Mouse (Mus musculus) lung, embryonic 16.5 days (tissue): ENCODE results near the gene Mboat7. TPM values are rescaled to one million over a fixed set of nuclear protein-coding genes. Genes with fewer than 3 reads are reported as not detected.
"Not testable (repeated sequence)": the region's sequence is repeated elsewhere in the genome, so short reads cannot be mapped to it uniquely, and the experiment has no call there.

Source experiments
- ATAC-seq: fragments of 200-750 bp; cut with Nextera tagmentation; 2 replicates; pipeline ENCODE4 v1.8.0; 2017; ENCODE audit warnings: low read depth, mild to moderate bottlenecking, moderate library complexity
- H3K27ac ChIP-seq: fragments of 300-500 bp; sonication (generic); 2 replicates; pipeline ENCODE4 v1.5.1; 2014; ENCODE audit warnings: mild to moderate bottlenecking, control low read depth, low read length
- H3K27me3 ChIP-seq: fragments of 300-500 bp; sonication (generic); 2 replicates; pipeline ENCODE4 v1.6.1; 2014; ENCODE audit warnings: low read depth, low read length, mixed read lengths; ENCODE audit not compliant: control insufficient read depth, insufficient read depth
- H3K36me3 ChIP-seq: fragments of 300-500 bp; sonication (generic); 2 replicates; pipeline ENCODE4 v1.6.1; 2014; ENCODE audit warnings: low read length; ENCODE audit not compliant: control insufficient read depth, insufficient read depth
- H3K4me1 ChIP-seq: fragments of 300-500 bp; sonication (generic); replicated peaks from 2 replicates; pipeline ENCODE4 v1.6.1; 2014; ENCODE audit warnings: low read length, mixed read lengths; ENCODE audit not compliant: control insufficient read depth, insufficient read depth
- H3K4me2 ChIP-seq: fragments of 300-500 bp; sonication (generic); 2 replicates; pipeline ENCODE4 v1.6.1; 2014; ENCODE audit warnings: low read depth, low read length, control low read depth
- H3K4me3 ChIP-seq: fragments of 300-500 bp; sonication (generic); 2 replicates; pipeline ENCODE4 v1.5.1; 2014; ENCODE audit warnings: mild to moderate bottlenecking, low read length, control low read depth
- H3K9ac ChIP-seq: fragments of 300-500 bp; sonication (generic); 2 replicates; pipeline ENCODE4 v1.6.1; 2014; ENCODE audit warnings: low read length, control low read depth
- H3K9me3 ChIP-seq: fragments of 300-500 bp; sonication (generic); 2 replicates; pipeline ENCODE4 v1.6.1; 2016; ENCODE audit warnings: low read length; ENCODE audit not compliant: control insufficient read depth
- WGBS: fragments of 180-500 bp; shearing (Covaris S2); extraction: QIAGEN DNeasy Blood & Tissue Kit; methylation state at CpG from one replicate; pipeline ENCODE4 v1.1.7; 2014; 5-methylcytosine and 5-hydroxymethylcytosine counted together
- polyA plus RNA-seq: library from polyadenylated mRNA; unstranded; fragments of >200 nt; fragmentation: Nextera tagmentation; extraction: Ambion mirVana; gene quantifications from 2 replicates; pipeline ENCODE4 v1.2.1, GENCODE M21; 2015

Gene Mboat7
- polyA plus RNA-seq = 47.0 and 51.3 TPM in 2 replicates

DNA sequence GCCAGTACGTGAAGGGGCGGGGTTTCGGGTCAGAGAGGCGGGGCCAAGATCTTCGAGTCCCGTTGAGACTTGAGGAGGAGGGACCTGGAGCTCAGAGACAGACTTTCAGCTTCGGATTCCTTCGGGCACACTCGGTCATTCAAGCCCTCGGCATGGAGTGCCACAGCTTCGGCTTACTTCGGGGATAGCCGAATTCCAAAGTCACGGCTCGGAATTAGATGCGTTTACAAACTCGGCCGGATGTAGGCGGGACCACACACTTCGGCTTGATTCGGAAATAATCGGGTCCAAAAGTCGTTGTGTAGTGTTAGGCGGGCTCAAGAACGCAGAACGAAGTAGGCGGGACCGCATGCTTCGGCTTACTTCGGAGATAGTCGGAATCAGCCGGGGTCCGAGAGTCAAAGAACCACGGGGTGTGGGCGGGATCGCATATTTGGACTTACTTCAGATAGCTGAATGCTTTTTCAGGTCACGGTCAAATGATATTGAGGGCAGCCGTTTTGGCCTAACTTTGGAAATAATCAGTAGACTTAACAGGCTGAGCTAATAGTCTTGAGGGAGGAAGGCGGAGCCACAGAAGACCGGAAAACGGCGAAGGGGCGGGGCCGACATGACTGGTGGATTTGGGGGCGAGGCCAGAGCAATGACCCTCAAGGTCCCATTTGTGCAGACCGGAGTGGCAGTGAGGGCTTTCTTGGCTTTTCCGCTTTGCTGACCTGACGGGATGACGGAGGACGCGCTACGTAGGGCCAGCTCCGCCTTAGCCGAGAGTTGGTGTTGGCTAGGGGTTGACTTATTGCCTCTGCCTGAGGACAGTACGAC is at the start of gene Mboat7:
TSS of gene Mboat7 (minus strand) at position 537 of the 822 bp plus-strand sequence.
- Histone ChIP-seq H3K4me1 (peaks cover 17% of the 10 kb centered on the region), H3K4me3 (peak within 1 kb of the TSS; percentile 83), H3K4me2 (peak within 1 kb of the TSS; percentile 85), H3K27ac (peak within 1 kb of the TSS; percentile 98), H3K9ac (peak within 1 kb of the TSS; percentile 96), H3K27me3 (no peaks in the 10 kb centered on the region), H3K36me3 (peaks cover 16% of the 10 kb centered on the region), H3K9me3 (no peaks in the 10 kb centered on the region)
- under 1% methylated on average over 55 of the region's 55 CpGs for WGBS
- peak; percentile 90 for ATAC-seq

DNA sequence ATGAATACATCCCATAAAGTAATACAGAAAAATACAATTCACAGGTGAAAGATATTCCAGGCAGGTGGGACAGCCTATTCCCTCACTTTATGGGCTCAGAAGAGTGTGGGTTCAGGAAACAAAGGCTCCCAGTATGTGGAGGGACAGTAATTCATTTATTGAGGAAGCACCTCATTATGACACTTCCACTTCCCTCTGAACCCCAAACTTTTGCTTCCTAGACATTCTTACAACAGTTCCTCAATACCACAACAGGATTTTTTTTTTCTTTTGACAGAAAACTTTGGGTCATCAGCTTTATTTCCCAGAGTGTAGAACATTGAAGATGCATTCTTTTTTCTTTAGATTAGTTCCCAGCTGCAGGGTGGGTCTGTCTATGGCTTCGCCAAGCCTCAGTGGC is 39.4 kb upstream of the Mboat7 start:
- not testable (repeated sequence) for H3K9ac ChIP-seq, ATAC-seq, H3K4me1 ChIP-seq, H3K27ac ChIP-seq, H3K9me3 ChIP-seq, H3K4me2 ChIP-seq, H3K27me3 ChIP-seq, H3K36me3 ChIP-seq, H3K4me3 ChIP-seq
- WGBS = no CpG with 5 or more reads among the region's 1 CpGs

DNA sequence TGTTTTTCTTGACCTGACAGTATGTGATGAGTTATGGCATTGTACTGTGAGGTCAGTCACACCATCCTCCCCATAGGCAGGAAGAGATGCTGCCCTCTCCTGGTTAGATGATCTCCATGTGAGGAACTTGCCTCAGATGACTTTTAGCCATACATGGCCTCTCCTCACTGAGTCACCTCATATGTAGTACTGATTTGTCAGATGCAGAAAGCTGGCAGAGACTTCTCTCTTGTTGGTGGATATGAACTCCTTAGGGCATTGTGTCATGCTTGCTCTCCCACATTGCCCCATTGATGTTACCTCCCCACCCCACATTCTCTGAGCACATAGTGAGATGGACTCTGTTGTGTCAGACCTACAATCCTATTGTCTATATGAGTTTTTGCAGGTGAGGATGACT is 32.1 kb upstream of the Mboat7 start:
- H3K4me1 ChIP-seq, H3K4me3 ChIP-seq, H3K27ac ChIP-seq, H3K9ac ChIP-seq, H3K36me3 ChIP-seq, H3K27me3 ChIP-seq, ATAC-seq, H3K4me2 ChIP-seq, H3K9me3 ChIP-seq: not testable (repeated sequence)

DNA sequence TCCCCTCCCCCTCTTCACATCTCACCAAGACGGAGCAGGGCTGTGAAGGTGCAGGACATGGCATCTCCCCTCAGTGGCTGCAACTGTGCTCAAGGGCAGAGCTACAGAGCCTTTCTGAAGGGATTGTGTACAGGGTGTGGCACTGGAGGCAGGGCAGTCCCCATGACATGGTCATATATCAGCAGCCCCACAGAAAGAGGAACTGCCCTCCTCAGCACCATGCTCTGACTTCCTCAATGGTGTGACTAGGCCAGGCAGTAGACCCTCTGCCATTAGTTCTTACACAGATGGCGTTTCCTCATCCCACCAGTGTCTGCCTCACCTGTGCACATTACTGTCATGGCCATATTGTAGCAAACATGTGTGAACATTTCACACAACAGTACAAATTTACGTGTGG is 26.9 kb upstream of the Mboat7 start, which contains the start of gene Pirb:
TSS of gene Pirb (minus strand) at position 124 of the 400 bp plus-strand sequence.
- not testable (repeated sequence) for H3K27ac ChIP-seq, ATAC-seq, H3K9me3 ChIP-seq, H3K4me1 ChIP-seq, H3K36me3 ChIP-seq, H3K9ac ChIP-seq, H3K27me3 ChIP-seq, H3K4me2 ChIP-seq, H3K4me3 ChIP-seq
- 60% methylated on average over 1 of the region's 3 CpGs for WGBS

- no peaks in the 10 kb centered on the region for H3K9me3 ChIP-seq
- 11% methylated on average over 1 of the region's 1 CpGs for WGBS
- H3K27me3 ChIP-seq = no peaks in the 10 kb centered on the region
- no peak for ATAC-seq
- H3K4me1 ChIP-seq = no peaks in the 10 kb centered on the region
- no peak overlapping the region for H3K9ac ChIP-seq
- H3K4me3 ChIP-seq = no peak overlapping the region
- no peak overlapping the region for H3K4me2 ChIP-seq
- no peak overlapping the region for H3K27ac ChIP-seq
- H3K36me3 ChIP-seq = no peaks in the 10 kb centered on the region
Measured at GRCm38 (mm10) chr7:3715249-3715648, 21.9 kb upstream of the Mboat7 start.

GRCm38 (mm10) chr7:3712264-3712942 is 19.1 kb upstream of the Mboat7 start:
- Histone ChIP-seq H3K4me3 (no peak overlapping the region), H3K27ac (no peak overlapping the region), H3K36me3 (peaks cover 6% of the 10 kb centered on the region), H3K4me1 (no peaks in the 10 kb centered on the region), H3K9me3 (no peaks in the 10 kb centered on the region), H3K4me2 (no peak overlapping the region), H3K27me3 (no peaks in the 10 kb centered on the region), H3K9ac (no peak overlapping the region)
- 0 out of 2 replicates have a peak, but pooled peaks have one; percentile 23 for ATAC-seq
- 27% methylated on average over 5 of the region's 5 CpGs for WGBS

- no peak overlapping the region for H3K4me3 ChIP-seq
- H3K4me2 ChIP-seq = no peak overlapping the region
- no peak overlapping the region for H3K9ac ChIP-seq
- 48% methylated on average over 1 of the region's 1 CpGs for WGBS
- no peaks in the 10 kb centered on the region for H3K9me3 ChIP-seq
- H3K4me1 ChIP-seq = peaks cover 17% of the 10 kb centered on the region
- H3K27ac ChIP-seq = no peak overlapping the region
- peaks cover 25% of the 10 kb centered on the region for H3K36me3 ChIP-seq
- H3K27me3 ChIP-seq = no peaks in the 10 kb centered on the region
- ATAC-seq = no peak
Measured at GRCm38 (mm10) chr7:3709000-3709399, 15.7 kb upstream of the Mboat7 start.

DNA sequence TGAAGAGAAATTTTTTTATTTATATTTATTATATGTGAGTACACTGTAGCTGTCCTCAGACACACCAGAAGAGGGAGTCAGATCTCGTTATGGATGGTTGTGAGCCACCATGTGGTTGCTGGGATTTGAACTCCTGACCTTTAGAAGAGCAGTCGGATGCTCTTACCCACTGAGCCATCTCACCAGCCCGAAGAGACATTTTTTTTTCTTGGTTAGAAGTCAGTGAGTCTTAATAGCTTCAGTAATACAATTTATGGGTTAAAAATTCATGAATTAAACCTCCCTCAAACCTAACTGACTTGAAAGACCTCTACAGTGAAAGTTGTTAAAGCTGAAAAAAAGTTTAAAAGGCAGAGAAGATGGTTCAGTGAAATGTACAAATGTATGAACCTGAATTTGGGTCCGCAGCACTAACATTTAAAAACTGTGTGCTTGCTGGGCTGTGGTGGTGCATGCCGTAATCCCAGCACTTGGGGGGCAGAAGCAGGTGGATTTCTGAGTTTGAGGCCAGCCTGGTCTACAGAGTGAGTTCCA is 15.2 kb upstream of the Mboat7 start:
- Histone ChIP-seq H3K4me1 (peaks cover 17% of the 10 kb centered on the region), H3K36me3 (peaks cover 25% of the 10 kb centered on the region)
- WGBS = 33% methylated on average over 5 of the region's 5 CpGs
- not testable (repeated sequence) for H3K4me2 ChIP-seq, H3K9ac ChIP-seq, H3K27ac ChIP-seq, H3K9me3 ChIP-seq, ATAC-seq, H3K4me3 ChIP-seq, H3K27me3 ChIP-seq
